Mouse (Mus musculus) heart, adult 9 months (tissue): ENCODE measurements around the gene Cnbp.

Experiments
- DNase-seq, 2 experiments: peaks; one replicate each; pipeline ENCODE4 v3.0.0; 2022; ENCODE audit warnings: low spot score in 2 of 2

Gene Cnbp

DNA sequence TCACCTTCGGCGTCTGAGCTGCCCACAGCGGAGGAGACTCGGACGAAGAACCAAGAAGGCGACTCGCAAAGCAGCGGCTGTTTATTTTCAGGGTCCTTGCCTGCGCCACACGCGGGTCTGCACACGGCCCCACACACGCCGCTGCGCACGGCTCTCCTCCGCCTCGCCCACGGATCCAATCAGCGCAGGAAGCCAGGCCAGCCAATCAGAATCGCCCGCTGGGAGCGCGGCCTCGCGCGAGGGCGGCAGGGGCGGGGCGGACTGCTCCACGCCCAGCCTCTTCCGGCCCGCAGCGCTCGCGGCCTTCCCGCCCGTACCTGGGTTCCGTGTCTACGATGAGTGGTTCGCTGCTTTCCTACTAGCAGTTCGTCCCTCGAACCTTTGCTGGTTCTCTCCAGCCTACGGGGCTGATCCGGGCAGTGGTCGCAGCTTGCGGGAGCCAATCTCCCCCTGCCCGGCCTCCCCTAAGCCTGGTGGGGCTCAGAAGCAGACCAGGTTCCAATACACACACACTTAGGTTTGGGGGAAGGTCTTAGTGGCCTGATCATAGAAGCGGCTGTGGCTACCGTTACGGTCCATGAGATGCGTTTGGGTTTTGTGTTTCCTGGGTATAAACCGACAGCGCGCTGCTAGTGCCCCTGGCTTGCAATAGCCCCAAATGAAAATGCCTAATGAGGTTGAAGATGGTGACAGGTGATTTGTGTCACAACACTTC lies at the start of gene Cnbp:
Gene Cnbp, minus strand, starts transcription at position 207 of the 715 bp plus-strand sequence.
- DNase-seq: peak; percentile 95

DNA sequence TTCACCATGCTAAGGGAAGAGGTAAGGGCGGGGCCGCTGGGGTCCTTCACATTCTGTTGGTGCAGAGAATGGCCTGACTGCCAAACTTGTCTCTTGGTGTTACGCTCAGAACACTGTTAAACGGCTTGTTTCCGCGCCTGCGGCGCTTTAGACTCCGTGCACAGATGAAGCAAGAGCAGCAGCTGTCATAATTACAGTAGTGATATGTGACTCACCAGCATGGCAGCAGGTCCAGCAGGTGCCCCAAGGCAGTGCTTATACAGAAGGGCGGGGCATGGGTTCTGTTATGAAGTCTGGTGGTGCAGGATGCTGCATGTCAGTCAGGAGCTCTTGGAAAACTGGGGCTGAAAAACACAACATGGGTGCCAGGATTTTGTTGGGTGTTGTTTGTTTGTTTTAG lies 47.1 kb upstream of the Cnbp start:
- no peak for DNase-seq

GRCm38 (mm10) chr6:87893931-87894330 lies 43.0 kb upstream of the Cnbp start:
- DNase-seq: no peak

DNA sequence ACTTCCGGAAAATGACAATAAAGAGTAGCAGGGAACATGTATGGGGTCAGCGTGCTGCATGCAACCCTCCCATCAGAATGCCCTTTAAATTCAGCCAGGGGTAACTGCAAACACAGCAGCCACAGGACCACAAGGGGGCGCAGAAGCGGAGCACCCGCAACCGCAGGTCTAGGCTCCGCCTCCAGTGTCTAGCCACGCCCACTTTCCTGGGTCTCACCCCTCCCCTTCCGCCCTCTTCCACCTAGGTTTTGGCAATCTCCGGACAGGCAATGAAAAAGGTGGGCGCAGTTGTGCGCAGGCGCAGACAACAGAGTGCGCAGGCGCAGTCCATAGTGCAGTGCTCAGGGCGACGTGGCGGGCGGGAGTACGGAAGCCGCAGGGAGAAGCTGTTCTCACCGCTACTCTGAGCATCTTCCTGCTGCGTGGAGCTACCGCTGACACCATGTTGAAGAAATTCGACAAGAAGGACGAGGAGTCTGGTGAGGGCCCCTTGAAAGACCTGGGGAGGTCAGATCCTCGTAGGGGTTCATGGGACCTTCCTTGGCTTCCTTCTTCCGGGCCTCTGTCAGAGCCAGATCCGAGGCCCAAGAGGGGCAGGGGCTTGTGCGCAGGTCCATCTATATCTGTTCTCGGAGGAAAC lies 36.8 kb upstream of the Cnbp start, which contains the start of gene Copg1:
Gene Copg1, plus strand, starts transcription at position 221 of the 640 bp plus-strand sequence.
- peak; percentile 99 to 100 for DNase-seq

DNA sequence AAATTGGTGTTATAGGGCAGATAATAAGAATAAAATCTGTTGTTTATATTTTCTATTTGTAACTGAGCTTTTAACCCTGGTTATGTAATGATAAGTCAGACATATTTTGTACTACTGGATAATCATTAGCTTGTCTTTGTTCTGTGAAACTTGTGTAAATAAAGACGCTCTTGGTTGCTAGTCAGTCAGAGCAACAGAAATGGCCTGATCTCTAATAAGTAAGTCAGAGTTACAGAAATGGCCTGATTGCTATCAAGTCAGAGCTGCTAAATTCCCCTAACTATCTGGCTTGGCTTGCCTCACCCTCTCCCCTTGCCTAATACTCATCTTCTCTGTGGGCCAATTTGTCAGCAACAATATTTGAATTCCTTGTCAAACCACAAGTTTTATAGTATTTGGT lies 35.8 kb upstream of the Cnbp start:
- no peak for DNase-seq

GRCm38 (mm10) chr6:87882816-87883215 lies 31.9 kb upstream of the Cnbp start:
- DNase-seq: no peak

GRCm38 (mm10) chr6:87882221-87882620 lies 31.3 kb upstream of the Cnbp start:
- DNase-seq: no peak

- no peak for DNase-seq
These were observed 28.7 kb upstream of the Cnbp start for GRCm38 (mm10) chr6:87879628-87880027.

DNA sequence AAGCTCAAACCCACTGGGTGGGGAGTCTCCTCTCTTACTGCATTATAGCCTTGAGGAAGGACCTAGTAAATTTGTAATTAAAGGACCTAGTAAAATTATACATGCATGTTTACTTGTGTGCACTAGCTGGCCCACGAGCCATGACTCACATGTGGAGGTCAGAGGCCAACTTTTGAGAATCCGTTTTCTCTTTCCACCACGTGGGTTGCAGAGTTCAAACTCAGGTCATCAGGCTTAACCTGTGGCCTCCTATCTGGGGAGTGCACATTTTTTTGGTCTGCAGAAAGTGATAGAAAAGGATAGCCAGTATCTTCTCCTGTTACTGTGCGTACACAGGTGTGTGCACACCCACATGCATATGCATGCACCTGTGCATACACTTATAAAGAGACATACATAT lies 28.1 kb upstream of the Cnbp start:
- no peak for DNase-seq

DNA sequence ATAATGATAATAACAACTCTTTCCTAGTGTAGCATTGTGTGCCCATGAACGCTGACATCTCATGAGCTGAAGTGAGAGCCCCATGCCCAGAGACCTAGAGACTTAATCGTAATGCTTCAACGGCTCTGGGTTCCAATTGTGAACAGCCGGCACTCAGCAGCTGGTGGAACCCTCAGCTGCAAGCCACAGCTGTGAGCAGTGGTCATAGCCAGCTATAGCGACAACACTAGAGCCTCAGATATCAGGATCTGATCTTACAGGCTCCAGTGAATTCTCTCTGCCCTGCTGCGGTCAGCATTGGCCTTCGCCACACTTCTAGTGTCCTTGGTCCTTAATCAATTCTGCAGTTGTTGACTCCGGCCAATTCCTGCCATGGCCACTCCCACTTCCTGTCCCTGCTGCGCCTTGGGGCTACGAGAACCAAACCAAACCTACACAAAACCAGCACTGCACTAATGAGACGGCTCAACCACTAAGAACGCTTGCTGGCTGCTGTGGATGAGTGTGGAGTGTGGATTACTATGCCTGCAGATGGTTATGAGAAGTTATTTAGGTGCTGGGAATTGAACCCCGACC lies 25.2 kb upstream of the Cnbp start:
- DNase-seq: peak; percentile 58 to 62

DNA sequence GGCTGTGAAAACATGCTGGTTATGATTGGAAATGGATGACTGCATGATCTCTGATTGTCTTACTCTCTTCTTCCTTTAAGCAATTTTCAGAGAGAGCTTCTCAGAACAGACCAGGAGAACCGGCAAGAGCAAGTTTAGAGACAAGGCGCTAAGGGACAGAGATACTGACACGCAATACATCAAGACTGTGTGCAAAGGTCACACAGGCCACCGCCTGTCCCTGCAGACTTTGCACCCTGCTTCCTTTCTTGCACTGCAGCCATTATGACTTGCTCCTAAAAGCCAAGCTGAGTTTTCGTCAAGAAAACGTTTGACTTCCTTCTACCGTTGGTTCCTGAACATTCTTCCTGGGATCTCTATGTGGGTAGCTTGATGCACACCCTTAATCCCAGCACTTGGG lies 24.7 kb upstream of the Cnbp start:
- DNase-seq: no peak

GRCm38 (mm10) chr6:87875083-87875482 lies 24.2 kb upstream of the Cnbp start:
- DNase-seq: peak; percentile 72 to 86

- DNase-seq: no peak
These were observed 23.1 kb upstream of the Cnbp start for GRCm38 (mm10) chr6:87873963-87874362.

GRCm38 (mm10) chr6:87873104-87873503 lies 22.2 kb upstream of the Cnbp start:
- peak; percentile 73 to 74 for DNase-seq

- no peak for DNase-seq
These were observed 20.3 kb upstream of the Cnbp start for GRCm38 (mm10) chr6:87871240-87871639.

GRCm38 (mm10) chr6:87870440-87870839 lies 19.5 kb upstream of the Cnbp start:
- no peak for DNase-seq

- DNase-seq: peak; percentile 83 to 89
These were observed 18.1 kb upstream of the Cnbp start for GRCm38 (mm10) chr6:87868871-87869506.

- DNase-seq: no peak
These were observed 16.4 kb upstream of the Cnbp start for GRCm38 (mm10) chr6:87867256-87867655.

DNA sequence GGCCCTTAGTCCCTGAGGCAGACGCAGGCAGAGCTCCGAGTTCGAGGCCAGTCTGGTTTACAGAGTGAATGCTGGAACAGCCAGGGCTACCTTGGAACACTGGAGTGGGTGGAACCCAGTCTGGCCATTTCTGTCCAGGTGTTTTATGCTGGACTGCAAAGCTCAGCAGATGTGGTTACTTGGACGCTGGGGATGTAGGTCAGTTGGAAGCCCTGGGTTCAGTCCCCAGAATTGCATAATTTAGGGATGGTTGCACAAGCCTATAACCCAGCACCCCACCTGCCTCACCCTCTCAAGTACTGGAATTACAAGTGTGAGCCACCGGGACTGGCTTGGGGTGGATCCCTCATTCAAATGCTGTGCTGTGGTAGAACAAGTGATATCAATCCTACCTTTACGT lies 15.3 kb upstream of the Cnbp start:
- peak in 1 of 2 experiments; percentile 29 for DNase-seq

GRCm38 (mm10) chr6:87857071-87857470 lies 6.2 kb upstream of the Cnbp start:
- no peak for DNase-seq

DNA sequence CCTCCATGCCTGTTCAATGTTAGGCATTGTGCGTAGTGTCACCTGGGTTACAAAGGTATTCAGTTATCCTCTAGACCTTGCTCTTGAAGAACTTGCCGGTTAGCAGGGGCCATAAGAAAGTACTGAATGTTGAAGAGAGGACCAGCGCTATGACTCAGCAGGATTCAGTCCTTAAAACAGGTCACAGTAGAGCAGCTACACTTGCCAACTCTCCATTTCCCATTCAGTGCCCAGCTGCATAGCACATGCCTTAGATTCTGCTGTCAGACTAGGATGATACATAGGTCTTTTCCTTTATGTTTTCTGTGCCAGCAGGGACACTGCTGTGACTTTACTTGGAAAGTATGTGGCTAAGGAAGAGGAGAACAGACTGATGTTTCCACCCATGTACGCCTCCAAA lies 2.5 kb upstream of the Cnbp start:
- no peak for DNase-seq

GRCm38 (mm10) chr6:87851871-87852270 lies 965 bp upstream of the Cnbp start:
- no peak for DNase-seq
